Mouse (Mus musculus) heart, postnatal 0 days (tissue): ENCODE measurements around the gene Cd300lf.

Experiments used
- CTCF ChIP-seq: IDR thresholded peaks from 2 replicates; pipeline ENCODE4 v1.5.1; 2016; ENCODE audit warnings: antibody characterized with exemption, control low read depth, low read depth
- EP300 ChIP-seq: IDR thresholded peaks from 2 replicates; pipeline ENCODE4 v1.6.1; 2016; ENCODE audit warnings: antibody characterized with exemption, low read depth

DNA sequence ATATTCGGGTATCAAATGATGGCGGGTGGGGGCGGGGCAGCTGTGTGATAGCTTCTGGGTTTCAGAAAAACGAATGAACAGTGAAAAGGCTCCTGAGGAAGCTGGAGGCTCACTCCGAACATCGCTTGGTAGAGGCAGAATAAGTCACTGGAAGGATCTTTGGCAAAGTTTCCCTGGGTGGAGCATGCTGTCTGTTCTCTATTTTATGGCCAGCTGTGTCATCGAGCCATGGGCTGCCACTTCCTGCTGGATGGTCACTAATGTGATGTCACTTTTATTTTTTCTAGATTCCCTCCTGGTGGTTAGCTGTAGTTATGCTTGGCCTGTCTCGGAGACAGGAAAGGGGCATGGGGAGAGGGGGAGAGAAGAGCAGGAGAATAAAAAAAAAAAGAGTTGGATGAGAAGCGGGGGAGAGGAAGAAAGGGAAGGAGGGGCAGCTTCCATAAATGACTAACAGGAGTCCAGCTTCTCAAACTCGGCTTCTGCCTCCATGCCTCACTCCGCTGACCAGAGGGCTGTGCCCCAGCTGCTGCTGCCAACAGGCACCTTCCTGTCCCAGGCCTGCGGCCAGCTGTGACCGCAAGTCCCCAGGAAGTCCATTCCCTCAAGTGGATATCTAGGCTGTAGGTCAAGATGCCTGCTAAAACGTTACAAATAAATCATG is 62.0 kb downstream of the Cd300lf start:
- no peak for TF ChIP-seq EP300
- no peak for TF ChIP-seq CTCF
